Mouse (Mus musculus) adrenal gland (tissue): ENCODE results near the gene Cct4.

Source experiments
- intact Hi-C: fragments of 180-260 bp; cut with DNase I; formaldehyde crosslinking; loops from one replicate; pipeline ENCODE4 v1.15.1; 2025
- long read RNA-seq, 2 experiments: library from polyadenylated mRNA; unstranded; transcript quantifications; one replicate each; pipeline ENCODE4 v2.0.0; 2020; ENCODE audit warnings: borderline replicate concordance in 1 of 2; ENCODE audit not compliant: insufficient replicate concordance in 1 of 2

Cct4 gene
- long read RNA-seq, experiment 1, transcript Cct4-204 (14 exons, 2,484 nt), result major isoform, 348 of 368 reads
- long read RNA-seq, experiment 1, partial matches to known transcripts, result 6 of 368 reads
- long read RNA-seq, experiment 1, other reads (novel, unspliced or antisense), result 14 of 368 reads
- long read RNA-seq, experiment 2, transcript Cct4-204 (14 exons, 2,484 nt), result major isoform, 472 of 503 reads
- long read RNA-seq, experiment 2, partial matches to known transcripts, result 13 of 503 reads
- long read RNA-seq, experiment 2, other reads (novel, unspliced or antisense), result 16 of 503 reads

DNA sequence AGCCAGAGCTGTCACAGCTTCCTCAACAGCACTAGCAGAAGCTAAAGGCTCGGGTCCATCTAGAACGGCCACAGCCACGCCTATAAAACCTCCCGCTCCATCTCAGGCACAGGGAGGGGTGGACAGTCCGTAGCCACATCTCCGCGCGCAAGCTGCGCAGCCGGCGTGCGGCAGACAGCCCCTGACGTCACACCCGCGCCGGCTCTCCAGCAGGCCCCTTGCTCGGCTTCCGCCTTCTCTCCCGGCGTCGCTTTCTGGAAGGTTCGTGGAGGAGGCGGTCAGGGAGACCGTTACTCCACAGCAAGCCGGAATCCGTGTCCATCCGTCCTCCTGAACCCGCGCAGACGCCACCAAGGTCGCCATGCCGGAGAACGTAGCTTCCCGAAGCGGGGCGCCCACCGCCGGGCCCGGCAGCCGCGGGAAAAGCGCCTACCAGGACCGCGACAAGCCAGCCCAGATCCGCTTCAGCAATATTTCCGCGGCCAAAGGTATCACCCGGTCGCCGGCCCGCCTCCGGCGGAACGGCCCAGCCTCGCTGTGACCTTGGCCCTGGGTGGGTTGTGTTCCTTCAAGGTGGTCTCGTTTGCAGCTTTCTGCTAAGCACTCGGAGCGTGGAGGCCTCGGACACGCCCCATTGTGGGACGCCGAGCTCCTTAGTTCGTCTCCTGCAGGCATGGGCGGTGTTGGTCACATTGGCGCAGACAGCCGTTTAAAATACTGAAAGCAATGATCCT is at the start of gene Cct4:
Cct4 (plus strand) TSS at position 127 of the 734 bp plus-strand sequence.
- intact Hi-C loops, result no loop called here

DNA sequence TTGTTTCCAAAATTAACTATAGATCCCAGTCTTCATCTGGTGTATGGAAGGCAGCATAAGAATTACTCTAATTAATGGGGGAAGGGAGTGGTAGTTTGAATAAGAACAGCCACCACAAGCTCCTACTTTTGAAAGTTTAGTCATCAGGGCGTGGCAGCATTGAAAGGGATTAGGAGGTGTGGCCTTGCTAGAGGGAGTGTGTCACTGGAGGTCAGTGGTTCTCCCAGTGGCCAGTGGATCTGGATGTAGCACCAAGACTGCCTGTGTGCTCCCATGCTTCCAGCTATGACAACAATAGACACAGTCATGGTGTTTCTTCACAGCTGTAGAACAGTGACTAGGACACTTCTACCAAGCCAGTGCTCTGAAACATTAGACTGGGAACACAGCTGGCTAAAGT is 41.2 kb upstream of the Cct4 start:
- intact Hi-C loops, result no loop called here

DNA sequence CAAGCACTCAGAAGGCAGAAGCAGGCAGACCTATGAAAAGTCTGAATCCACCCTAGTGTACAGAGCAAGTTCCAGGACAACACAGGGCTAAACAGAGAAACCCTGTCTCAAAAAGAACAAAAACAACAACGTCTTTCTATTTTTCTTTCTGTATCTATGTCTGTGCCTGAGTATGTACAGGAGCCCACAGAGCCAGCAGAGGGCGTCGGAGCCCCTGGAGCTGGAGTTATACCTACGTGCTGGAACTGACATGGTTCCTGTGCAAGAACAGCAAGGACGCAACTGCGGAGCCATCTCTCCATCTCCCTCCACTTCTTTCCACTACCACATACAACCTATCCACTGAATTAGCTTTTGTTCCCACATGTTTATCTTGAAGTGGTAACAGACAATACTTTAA is 40.2 kb upstream of the Cct4 start:
- intact Hi-C loops, result loop anchor here (10.0 kb wide), 1 partner anchor 725 kb away; no protein-coding TSS in a partner anchor

DNA sequence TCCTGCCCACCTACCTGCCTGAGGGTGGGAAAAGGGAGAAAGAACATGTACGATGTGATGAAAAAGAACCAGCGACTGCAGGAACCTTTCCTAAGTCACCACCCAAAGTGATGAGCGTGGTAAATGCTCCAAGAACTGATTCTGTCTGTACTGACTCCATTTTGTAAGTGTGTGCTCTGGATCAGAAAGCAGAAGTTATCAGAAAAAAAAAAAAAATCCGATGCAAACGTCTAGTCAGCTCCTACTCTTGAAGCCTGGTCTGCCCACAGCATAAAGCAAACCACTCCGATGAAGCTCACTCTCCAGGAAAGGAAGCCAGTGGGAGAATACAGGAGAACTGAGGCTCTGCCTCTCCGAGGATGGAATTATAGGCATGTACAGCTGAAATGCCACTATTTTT is 37.7 kb upstream of the Cct4 start:
- intact Hi-C loops, result loop anchor here (10.0 kb wide), 1 partner anchor 728 kb away; no protein-coding TSS in a partner anchor

DNA sequence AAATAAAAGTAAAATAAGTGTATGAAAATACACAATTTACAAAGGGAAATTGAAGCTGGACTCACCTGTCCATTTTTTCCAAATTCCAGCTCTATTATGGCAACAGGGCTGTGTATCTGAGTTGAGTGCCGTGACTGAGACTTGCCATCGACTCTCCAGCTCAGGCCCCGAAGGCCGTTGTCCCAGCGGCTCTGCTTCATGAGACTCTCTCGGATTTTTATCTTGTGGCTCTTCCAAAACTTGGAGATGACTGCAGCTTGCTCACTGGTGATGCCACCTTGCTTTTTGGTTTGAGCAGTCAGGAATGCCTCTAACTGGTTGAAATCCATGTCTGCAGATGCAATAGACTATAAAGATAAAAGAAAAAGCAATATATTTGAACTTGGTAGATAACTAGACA is 34.0 kb upstream of the Cct4 start:
- intact Hi-C loops, result loop anchor here (2.0 to 10.0 kb wide), 3 partner anchors 94 to 732 kb away; partner anchors contain the start of gene B3gnt2

DNA sequence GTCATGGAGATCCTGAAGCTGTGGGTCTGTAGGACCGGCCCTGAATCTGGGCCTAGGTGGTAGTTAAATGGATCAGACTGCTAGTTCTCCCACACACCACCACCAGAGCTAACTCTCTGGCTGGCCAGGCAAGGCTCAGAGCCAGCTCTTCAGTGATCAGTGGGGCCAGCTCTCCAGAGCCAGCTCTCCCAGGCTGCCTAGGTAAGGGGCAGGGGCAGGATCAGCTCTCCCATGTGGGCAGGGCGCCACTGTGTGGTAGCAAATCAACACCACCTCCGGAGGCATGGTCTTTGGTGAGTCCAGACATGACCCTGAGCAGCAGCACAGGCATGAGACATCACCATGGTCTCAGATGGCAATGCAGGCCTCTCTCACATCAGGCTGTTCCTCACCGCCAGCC is 33.5 kb upstream of the Cct4 start:
- intact Hi-C loops, result loop anchor here (2.0 to 10.0 kb wide), 3 partner anchors 95 to 732 kb away; partner anchors contain the start of gene B3gnt2

DNA sequence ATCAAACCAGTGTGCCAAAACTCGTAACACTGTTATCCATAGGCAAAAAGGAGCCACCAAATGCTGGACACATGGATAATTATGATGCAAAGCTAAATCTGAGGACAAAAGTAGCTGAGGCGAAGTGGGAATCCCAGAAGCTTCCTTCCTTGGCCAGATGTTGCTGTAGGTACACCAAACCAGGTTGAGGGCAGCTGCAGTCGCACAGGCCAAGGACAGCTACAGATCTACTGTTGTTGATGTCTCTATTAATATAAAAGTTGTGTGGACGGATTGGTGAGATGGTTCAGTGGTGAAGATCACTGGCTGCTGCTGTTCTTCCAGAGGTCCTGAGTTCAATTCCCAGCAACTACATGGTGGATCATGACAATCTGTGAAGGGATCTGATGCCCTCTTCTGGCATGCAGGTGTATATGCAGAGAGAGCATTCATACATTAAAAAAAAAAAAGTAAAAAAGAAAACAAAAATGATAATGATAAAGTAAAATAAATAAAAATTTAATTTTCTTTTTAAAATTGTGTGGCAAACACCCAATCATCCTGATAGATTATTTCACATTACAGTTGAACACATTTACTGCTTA is 32.4 kb upstream of the Cct4 start:
- intact Hi-C loops, result loop anchor here (2.0 to 10.0 kb wide), 4 partner anchors 96 to 733 kb away; partner anchors contain the start of gene B3gnt2

DNA sequence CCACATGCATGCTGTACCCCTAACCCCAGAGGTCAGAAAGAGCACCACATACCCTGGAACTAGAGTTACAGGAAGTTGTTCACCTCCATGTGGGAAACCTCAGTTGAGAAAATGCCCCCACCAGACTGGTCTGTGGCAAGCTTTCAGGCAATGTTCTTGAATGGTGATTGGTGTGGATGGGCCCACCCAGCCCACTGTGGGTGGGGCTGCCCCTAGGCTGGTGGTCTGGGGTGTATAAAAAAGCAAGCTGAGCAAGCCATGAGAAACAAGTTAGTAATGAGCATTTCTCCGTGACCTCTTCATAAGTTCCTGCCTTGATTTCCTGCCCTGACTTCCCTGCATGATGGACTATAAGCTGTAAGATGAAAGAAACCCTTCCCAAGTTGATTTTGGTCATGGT is 28.2 kb upstream of the Cct4 start:
- intact Hi-C loops, result no loop called here

DNA sequence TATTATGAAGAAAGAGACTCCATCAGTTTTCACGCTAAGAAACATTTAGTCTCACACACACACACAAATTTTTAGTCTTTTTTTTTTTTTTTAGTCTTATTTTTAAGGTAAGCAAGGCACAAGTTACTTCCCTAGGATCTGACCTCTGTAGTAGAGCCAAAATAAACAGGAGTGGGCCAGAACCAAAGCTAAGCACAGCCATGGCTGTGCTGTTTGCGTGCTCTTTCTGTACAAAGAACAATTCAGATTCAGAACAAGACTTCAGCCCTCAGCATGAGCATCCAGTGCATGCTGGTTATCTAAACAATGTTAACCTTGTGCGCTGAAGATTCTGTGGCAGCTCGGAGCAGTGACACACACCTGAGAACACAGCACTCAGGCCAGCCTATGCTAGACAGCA is 25.9 kb upstream of the Cct4 start:
- intact Hi-C loops, result no loop called here

DNA sequence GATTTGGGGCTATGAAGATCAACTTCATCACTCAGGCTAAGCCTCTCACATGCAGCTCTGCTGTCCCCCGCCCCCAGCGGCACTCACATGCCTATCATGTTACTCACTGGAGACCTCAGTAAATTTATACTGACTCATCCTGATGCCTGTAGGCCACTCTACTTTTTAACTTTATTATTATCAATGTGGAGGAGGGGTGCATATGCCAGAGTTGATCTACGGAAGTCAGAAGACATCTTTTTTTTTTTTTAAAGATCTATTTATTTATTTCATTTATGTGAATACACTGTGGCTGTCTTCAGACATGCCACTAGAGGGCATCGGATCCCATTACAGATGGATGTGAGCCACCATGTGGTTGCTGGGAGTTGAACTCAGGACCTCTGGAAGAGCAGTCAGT is 24.8 kb upstream of the Cct4 start:
- intact Hi-C loops, result no loop called here

DNA sequence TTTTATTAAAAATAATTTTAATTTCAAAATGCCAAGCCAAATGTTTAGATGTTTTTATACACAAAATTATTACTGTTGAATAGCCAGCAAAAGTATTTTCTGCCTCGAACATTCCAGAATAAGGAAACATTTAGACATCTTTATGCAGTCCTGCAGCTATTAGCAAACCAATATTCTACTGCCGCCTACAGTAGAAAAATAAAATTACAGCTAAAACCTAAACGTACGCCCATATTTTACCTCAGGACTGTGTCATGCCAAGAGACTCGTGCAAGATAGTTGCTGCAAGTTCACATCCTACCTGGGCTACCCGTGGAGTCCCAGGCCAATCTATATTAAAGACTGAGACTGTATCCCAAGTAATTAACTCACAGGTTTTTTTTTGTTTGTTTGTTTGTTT is 20.8 kb upstream of the Cct4 start:
- intact Hi-C loops, result no loop called here

DNA sequence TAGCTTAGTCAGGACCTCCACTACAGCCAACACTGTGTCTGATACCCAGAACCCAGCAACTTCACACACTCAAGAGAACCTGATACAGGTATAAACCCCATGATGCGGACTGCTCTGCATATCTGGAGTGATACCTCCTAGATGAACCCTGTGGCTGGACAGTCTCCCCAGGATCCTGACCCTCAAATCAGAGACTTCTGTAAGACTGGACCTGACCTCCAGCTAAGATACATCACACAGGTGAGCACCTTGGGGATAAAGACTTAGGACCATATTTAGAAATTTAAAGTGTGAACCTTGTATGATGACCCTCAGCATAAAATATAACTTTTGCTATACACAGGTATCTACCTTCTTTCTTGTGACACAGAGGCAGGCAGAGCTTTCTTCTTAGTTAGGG is 19.8 kb upstream of the Cct4 start:
- intact Hi-C loops, result no loop called here

DNA sequence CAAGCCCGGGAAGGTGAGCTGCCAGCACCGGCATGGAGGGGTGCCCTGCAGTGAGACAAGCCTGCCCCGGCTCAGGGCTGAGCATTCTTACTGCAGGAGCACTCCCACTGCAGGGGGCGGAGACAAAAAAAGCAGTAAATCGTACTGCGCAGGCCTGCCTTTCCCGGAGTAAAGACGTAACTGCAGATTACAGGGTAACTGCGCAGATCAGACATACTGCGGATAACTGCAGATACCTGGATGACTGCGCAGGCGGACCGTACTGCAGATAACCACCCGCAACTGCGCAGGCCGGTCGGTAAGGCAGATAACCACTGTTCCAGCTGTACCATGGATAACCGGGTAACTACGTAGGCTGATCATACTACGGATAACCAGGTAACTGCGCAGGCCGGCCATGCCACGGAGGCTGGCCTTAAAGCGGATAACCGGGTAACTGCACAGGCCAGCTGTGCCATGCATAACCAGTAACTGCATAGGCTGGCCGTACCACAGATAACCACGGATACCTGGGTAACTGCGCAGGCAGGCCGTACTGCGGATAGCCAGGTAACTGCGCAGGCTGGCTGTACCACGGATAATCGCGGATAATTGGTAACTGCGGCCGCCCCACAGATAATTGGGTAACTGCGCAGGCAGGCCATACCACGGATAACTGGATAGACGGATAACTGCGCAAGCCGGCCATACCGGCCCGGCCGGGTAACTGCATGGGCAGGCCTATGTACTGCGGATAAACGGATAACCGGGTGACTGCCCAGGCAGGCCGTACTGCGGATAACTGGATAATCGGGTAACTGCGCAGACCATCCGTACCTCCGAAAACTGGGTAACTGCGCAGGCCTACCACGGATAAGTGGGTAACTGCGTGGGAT is 18.2 kb upstream of the Cct4 start, which contains the start of gene Zrsr1:
Zrsr1 (plus strand) TSS at position 171 of the 875 bp plus-strand sequence.
- intact Hi-C loops, result no loop called here

DNA sequence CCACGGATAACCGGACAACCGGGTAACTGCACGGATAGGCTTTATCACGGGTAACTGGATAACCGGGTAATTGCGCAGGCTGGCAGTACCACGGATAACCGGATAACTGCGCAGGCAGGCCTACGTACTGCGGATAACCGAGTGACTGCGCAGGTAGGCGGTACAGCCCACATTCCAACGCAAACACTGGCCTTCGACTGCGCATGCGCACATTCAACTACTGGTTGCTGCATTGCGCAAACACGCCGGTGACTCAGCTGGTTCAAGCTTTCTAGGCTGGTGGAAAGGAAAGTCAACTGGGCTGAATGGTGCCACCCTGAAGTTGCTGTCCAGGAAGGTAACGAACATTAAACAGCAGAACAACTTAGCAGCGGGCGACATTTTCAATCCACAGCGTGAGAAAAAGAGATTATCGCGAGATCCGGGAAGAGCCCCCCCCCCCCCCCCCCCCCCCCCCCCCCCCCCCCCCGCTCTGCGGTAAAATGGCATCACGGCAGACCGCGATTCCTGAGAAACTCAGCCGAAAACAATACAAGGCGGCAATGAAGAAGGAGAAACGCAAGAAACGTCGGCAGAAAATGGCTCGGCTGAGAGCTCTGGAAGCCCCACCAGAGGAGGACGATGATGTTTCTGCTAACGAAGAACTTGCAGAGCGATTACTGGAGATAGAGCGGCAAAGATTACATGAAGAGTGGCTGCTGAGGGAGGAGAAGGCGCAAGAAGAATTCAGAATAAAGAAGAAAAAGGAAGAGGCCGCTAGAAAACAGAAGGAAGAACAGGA is 17.4 kb upstream of the Cct4 start:
- intact Hi-C loops, result no loop called here

DNA sequence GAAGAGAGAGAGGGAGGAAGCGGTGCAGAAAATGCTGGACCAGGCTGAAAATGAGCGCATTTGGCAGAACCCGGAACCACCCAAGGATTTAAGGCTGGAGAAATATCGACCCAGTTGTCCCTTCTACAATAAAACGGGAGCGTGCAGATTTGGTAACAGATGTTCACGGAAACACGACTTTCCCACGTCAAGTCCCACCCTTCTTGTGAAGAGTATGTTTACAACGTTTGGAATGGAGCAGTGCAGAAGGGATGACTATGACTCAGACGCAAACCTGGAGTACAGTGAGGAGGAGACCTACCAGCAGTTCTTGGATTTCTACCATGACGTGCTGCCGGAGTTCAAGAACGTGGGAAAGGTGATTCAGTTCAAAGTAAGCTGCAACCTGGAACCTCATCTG is 16.7 kb upstream of the Cct4 start:
- intact Hi-C loops, result no loop called here

DNA sequence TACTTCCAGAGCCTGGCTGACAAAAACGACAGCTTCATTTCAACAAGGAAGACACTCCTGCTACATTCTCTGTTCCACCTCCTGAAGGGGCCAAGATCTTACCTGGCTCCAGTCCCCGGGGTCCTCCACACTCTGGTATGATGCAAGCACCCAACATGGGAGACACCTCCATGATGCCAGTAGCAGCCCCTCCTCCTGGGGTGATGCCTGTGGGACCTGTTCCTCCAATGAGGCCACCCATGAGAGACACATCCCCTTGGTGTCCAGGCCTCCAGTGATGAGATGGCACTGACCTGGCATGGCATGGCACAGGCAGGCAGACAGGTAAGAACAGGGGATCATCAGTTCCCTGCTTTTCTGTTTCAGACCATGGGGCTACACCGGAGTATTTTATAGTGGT is 12.1 kb upstream of the Cct4 start:
- intact Hi-C loops, result no loop called here

DNA sequence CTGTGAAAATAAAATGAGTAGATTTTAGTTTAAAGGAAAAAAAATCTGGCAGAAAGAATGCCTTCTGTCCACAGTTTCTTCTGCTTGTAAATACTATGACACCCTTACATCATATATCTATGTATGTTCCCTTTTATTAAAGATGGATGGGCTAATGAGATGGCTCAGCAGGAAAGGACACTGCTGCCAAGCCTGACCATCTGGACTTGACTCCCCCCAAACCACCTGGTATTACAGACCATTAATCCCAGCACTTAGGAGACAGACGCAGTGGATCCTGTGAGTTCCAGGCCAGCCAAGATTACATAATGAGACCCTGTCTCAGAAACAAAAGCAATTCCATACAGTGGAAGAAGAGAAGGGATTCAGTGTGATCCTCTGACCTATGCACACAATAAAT is 11.6 kb upstream of the Cct4 start:
- intact Hi-C loops, result no loop called here

DNA sequence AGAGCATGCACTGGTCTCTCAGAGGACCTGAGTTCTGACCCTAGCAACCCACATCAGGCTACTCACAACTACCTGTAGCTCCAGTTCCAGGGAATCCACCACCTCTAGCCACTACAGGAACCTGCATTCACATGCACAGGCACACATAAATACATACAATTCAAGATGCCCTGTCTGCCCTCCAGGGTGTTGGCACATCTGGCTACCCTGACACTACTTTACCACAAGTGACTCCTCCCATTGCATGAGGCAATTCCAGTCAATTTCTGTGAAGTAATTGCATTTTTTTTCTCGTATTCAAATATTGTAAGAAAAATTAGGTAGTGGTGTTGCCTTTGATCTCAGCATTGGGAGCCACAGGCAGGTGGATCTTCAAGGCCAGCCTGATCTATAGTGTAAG is 11.1 kb upstream of the Cct4 start:
- intact Hi-C loops, result no loop called here

DNA sequence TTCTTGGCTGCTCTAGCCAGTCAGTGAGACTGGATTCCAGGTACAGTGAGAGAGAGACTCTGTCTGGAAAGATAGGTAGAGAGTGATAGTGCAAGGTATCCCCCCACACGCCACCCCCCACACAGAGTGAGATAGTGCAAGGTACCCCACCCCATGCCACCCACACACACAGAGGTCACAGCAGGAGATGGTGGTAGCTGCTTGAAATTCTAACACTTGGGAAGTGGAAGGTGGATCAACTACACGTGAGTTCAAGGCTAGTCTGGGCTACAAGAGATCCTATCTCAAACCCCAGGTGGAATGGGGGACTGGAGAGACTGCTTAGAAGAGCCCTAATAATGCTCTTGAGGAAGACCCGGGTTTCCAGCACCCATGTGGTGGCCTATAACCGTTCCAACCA is 9.3 kb upstream of the Cct4 start:
- intact Hi-C loops, result loop anchor here (10.0 kb wide), 1 partner anchor 696 kb away; no protein-coding TSS in a partner anchor

DNA sequence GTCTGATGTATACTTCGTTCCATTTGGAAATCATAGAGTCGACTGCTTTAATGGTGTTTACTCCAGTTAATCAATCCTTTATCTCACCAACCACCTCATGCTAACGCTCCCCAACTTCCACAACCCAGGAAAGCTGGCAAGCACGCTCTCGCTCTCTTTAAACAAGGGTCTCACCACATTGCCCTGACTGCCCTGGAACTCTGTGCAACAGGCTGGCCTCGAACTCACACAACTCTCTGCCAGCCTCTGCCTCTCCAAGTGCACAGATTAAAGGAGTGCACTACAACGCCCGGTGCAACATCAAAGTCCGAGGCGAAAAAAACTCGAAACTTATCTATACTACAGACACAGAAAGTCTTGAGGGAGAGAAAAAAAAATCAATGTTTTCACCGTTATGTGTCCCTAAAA is 8.8 kb upstream of the Cct4 start:
- intact Hi-C loops, result loop anchor here (10.0 kb wide), 1 partner anchor 697 kb away; no protein-coding TSS in a partner anchor
